Mouse (Mus musculus) E14TG2a.4 (cell line): ENCODE measurements at regions not wholly inside any gene's neighbourhood (a gene's known extent, or its start where the extent isn't known, plus 50 kb on each side); places are given as distances from the start of the nearest gene placed in this dataset.

Source experiments
- CTCF ChIP-seq: conservative IDR thresholded peaks from 2 replicates; pipeline ENCODE4 v1.5.1; 2014; ENCODE audit warnings: low read length
- NANOG ChIP-seq: IDR thresholded peaks from 2 replicates; pipeline ENCODE4 v1.6.1; 2014; ENCODE audit warnings: borderline replicate concordance, low read length, mixed read lengths

- TF ChIP-seq CTCF = no peak
- no peak for TF ChIP-seq NANOG
Measured at GRCm38 (mm10) chr15:67048148-67048547, 547.4 kb upstream of the Lrrc6 start.
